Mouse (Mus musculus) adrenal gland, postnatal 0 days (tissue): Measurements from ENCODE around the gene Olfr788. TPM values are rescaled to one million over a fixed set of nuclear protein-coding genes. Genes with fewer than 3 reads are reported as not detected.

Source experiments
- polyA plus RNA-seq: library from polyadenylated mRNA; unstranded; fragments of >200 nt; fragmentation: Nextera tagmentation; extraction: Ambion mirVana; gene quantifications from 2 replicates; pipeline ENCODE4 v1.2.1, GENCODE M21; 2015

Olfr788 gene
- not detected in 2 replicates for polyA plus RNA-seq

DNA sequence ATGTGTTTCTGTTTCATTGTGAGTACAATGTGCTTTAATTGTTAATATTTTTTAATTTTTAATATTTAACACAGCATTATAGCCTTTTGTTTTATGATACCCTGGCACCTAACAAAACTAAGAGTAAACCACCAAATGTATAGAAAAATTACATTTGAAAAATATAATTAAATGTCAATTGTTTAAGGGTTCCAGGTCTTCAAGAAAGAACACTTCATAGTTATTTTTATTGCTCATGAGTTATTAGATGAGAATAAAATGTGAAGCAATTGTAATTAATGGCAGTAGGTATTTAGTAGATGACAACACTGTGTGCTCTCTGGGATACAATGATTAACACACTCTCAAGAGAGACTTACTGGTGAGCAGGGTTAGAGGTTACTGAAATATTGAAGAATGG is at the start of gene Olfr788:
Gene Olfr788 (plus strand): TSS at position 301 of the 400 bp plus-strand sequence.

DNA sequence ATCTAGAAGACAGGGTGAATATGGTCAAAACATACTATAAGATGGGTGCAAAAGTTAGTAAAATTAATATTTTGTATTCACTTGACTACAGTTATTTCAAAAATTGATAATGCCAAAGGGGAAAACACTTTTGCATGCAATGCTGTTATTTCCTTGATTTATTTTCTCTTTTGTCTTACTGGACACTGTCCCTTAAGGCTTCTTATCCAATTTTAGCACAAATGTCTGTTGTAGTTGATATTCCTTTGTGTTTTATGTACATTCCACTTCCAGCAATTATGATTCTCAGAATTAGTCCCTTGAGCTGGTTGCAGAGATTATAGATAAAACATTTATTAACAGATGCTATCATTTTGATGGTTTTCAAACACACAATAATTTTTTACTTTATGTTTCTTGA is 43.8 kb upstream of the Olfr788 start, which contains the start of gene Olfr786:
Gene Olfr786 (plus strand): TSS at position 301 of the 400 bp plus-strand sequence.

DNA sequence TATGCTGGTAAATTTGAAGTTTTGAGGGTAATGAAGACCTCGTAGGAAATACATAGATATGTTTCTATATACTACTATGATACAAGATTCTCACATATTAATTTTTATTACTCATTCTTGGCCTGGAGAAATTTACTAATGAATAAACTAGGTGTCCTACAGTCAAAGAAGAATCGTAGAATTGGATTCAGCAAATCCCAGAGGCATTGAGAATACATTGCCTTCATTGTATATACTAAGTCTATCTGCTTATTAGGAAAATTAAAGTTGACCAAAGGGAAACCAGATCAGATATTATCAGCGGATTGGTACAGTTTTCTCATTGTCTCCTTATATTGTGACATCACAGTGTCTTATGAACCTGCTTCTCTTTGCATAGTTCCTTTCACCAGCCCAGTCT is 9.2 kb upstream of the Olfr788 start, which contains the start of gene Olfr787:
Gene Olfr787 (plus strand): TSS at position 301 of the 400 bp plus-strand sequence.

DNA sequence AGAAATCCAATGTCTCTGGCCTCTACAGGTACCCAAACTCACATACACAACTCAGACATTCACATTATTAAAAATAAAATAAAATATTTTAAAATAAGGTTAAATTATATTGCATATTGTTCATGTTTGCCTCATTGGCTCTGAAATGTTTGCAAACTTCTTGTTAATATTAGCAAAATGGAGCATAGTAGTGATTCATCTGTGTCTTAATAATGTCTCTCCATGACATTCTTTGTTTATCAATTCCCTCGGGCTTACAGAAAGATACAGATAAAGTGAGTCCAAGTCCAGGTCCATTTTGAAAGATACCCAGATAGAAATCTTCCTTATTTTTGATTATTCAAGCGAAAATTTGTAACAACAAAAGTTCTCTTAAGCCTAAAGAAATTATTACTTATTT is 13.7 kb downstream of the Olfr788 start, which contains the start of gene Olfr789:
Gene Olfr789 (plus strand): TSS at position 301 of the 400 bp plus-strand sequence.

DNA sequence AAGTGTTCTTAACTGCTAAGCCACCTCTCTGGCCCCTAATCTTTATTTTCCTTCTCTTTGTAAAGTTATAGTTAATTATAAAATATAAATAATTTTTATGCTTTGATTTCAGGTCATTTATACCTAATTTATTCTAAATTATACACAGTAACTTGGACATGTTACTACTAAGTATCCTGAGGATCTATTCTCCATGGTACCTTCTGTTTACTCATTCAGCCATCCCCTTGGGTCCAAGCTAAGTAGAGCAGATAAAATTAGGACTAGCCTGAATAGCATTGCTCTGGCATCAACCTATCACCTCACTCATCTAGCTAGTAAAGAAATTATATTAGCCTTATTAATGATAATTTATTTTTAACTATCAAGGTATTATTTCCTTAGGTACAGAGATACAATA is 27.4 kb downstream of the Olfr788 start, which contains the start of gene Olfr790:
Gene Olfr790 (plus strand): TSS at position 301 of the 400 bp plus-strand sequence.

DNA sequence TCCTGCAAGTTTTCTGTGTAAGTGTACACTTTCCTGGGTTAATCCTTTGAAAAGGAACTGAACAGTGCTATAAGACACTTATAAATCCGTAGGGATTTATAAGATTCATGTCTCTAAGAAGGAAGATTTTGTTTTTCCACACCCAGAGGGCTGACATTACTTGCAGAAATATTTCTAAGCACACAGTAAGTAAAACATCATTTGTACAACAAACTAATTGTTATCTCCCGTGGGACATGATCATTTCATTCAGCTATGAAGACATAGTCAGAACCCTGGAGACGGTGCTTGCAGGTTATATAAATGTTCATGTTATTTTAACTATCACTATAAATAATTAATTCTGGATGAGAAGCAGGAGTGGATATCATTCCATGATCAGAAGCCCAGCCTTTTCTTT is 50.7 kb downstream of the Olfr788 start, which contains the start of gene Olfr791:
Gene Olfr791 (plus strand): TSS at position 301 of the 400 bp plus-strand sequence.

Other genes with a start within 250 kb of the Olfr788 start
- gene Olfr774, start 234.8 kb upstream of the Olfr788 start, polyA plus RNA-seq: not detected in 2 replicates
- gene Olfr775, start 222.6 kb upstream of the Olfr788 start, polyA plus RNA-seq: not detected in 2 replicates
- gene Olfr776, start 211.9 kb upstream of the Olfr788 start, polyA plus RNA-seq: not detected in 2 replicates
- not detected in 2 replicates for gene Olfr777, start 199.5 kb upstream of the Olfr788 start, polyA plus RNA-seq
- gene Olfr780, start 152.9 kb upstream of the Olfr788 start, polyA plus RNA-seq: not detected in 2 replicates
- not detected in 2 replicates for gene Olfr781, start 142.1 kb upstream of the Olfr788 start, polyA plus RNA-seq
- gene Olfr782, start 122.1 kb upstream of the Olfr788 start, polyA plus RNA-seq: not detected in 2 replicates
- gene Olfr784, start 86.9 kb upstream of the Olfr788 start, polyA plus RNA-seq: 0.04 TPM in 1 of 2 replicates, not detected in the other
- gene Olfr785, start 65.6 kb upstream of the Olfr788 start, polyA plus RNA-seq: not detected in 2 replicates
- not detected in 2 replicates for gene Olfr786, start 43.7 kb upstream of the Olfr788 start, polyA plus RNA-seq
- not detected in 2 replicates for gene Olfr787, start 9.1 kb upstream of the Olfr788 start, polyA plus RNA-seq
- not detected in 2 replicates for gene Olfr789, start 13.8 kb downstream of the Olfr788 start, polyA plus RNA-seq
- gene Olfr790, start 27.5 kb downstream of the Olfr788 start, polyA plus RNA-seq: not detected in 2 replicates
- gene Olfr791, start 50.8 kb downstream of the Olfr788 start, polyA plus RNA-seq: not detected in 2 replicates
- not detected in 2 replicates for gene Olfr792, start 68.2 kb downstream of the Olfr788 start, polyA plus RNA-seq
- not detected in 2 replicates for gene Olfr794, start 96.7 kb downstream of the Olfr788 start, polyA plus RNA-seq
- gene Olfr796, start 141.6 kb downstream of the Olfr788 start, polyA plus RNA-seq: not detected in 2 replicates
- gene Olfr798, start 156.9 kb downstream of the Olfr788 start, polyA plus RNA-seq: not detected in 2 replicates
- not detected in 2 replicates for gene Olfr799, start 166.5 kb downstream of the Olfr788 start, polyA plus RNA-seq
- gene Olfr800, start 186.7 kb downstream of the Olfr788 start, polyA plus RNA-seq: not detected in 2 replicates
- gene Olfr801, start 202.9 kb downstream of the Olfr788 start, polyA plus RNA-seq: not detected in 2 replicates
- gene Olfr802, start 217.2 kb downstream of the Olfr788 start, polyA plus RNA-seq: 0.03 and 0.04 TPM in 2 replicates
- not detected in 2 replicates for gene Olfr803, start 223.3 kb downstream of the Olfr788 start, polyA plus RNA-seq
- gene Olfr804, start 232.2 kb downstream of the Olfr788 start, polyA plus RNA-seq: not detected in 2 replicates